Mouse (Mus musculus) stomach, postnatal 0 days (tissue): ENCODE results near the gene Kctd2.

Source experiments
- CTCF ChIP-seq: IDR thresholded peaks from 2 replicates; pipeline ENCODE4 v1.5.1; 2016; ENCODE audit warnings: antibody characterized with exemption, low read depth, mild to moderate bottlenecking, moderate library complexity
- EP300 ChIP-seq: optimal IDR thresholded peaks from 2 replicates; pipeline ENCODE3; 2016; ENCODE audit warnings: antibody characterized with exemption

DNA sequence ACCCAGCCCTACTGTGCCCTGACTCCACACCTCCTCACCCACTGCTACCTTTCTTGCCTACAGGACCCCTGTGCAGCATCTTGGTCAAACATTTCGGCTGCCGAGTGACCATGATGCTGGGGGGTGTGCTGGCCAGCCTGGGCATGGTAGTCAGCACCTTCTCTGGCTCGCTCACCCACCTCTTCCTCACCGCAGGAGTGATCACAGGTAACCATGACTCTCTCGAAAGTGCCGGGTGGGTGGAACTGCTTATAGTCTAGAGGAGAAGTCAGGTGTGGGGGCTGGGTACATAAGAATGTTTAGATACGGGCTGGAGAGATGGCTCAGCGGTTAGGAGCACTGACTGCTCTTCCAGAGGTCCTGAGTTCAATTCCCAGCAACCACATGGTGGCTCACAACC, 44.9 kb downstream of the Kctd2 start:
- no peak for TF ChIP-seq CTCF
- TF ChIP-seq EP300 = no peak
